Mouse (Mus musculus) adrenal gland (tissue): Measurements from ENCODE around the gene Pth2.
"Not testable (repeated sequence)": the region's sequence is repeated elsewhere in the genome, so short reads cannot be mapped to it uniquely, and the experiment has no call there.

ENCODE experiments used
- intact Hi-C: fragments of 180-260 bp; cut with DNase I; formaldehyde crosslinking; loops from one replicate; pipeline ENCODE4 v1.15.1; 2025

The Pth2 gene

DNA sequence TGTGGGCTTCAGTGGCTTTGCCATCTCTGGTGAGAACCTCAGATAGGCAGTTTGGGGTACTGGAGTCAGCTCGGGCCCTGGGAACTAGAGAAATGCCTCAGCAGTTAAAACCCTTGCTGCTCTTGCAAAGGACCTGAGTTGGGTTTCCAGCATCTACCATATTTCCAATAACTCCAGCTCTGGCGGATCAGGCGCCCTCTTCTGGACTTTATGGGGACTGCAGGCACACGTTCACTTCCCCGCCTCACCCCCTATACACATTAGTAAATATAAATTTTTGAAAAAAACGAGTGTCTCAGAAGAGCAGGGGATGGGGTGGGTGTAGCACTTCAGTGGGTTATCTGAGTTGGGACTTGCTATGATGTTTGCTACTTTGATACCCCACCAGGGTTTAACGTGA is 7.8 kb upstream of the Pth2 start:
- intact Hi-C loops, result no loop called here

DNA sequence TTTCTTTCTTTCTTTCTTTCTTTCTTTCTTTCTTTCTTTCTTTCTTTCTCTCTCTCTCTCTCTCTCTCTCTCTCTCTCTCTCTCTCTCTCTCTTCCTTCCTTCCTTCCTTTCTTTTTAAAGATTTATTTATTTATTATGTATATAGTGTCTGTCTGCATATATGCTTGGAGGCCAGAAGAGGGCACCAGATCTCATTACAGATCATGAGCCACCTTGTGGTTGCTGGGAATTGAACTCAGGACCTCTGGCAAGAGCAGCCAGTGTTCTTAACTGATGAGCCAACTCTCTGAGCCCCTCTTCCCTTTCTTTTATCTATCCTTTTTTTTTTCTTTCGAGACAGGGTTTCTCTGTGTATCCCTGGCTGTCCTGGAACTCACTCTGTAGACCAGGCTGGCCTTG is 7.0 kb upstream of the Pth2 start:
- intact Hi-C loops, result not testable (repeated sequence)

DNA sequence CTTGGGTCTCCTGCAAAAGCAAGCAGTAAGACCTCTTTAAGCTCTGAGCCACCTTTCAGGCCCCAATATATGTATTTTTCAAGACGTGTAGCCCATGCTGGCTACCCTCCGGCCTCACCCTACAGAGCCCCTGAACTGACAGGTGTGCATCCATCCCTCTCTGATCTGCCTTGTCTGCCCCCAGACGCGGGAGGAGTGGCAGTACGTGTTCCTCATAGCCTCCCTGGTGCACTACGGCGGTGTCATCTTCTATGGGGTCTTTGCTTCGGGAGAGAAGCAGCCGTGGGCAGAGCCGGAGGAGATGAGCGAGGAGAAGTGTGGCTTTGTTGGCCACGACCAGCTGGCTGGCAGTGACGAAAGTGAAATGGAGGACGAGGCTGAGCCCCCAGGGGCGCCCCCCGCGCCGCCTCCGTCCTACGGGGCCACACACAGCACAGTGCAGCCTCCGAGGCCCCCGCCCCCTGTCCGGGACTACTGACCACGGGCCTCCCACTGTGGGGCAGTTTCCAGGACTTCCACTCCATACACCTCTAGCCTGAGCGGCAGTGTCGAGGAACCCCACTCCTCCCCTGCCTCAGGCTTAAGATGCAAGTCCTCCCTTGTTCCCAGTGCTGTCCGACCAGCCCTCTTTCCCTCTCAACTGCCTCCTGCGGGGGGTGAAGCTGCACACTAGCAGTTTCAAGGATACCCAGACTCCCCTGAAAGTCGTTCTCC is 6.1 kb upstream of the Pth2 start:
- intact Hi-C loops, result no loop called here

DNA sequence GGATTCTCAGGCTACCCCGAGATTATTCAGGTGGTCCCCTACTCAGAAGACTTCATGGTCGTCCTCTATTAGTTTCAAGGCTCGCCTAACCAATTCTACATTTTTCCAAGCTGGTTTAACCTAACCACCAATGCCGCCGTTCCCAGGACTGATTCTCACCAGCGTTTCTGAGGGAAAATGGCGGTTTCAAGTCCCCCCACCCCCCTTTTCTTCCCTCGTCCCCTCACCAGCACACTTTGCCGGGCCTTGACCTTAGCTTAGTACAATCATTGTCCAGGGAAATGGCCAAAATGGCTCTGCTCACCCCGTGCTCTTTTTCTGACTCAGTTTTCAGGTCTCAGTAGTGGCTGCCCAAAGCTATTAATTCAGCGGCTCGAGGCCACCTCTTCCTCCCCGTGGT is 5.4 kb upstream of the Pth2 start:
- intact Hi-C loops, result no loop called here

DNA sequence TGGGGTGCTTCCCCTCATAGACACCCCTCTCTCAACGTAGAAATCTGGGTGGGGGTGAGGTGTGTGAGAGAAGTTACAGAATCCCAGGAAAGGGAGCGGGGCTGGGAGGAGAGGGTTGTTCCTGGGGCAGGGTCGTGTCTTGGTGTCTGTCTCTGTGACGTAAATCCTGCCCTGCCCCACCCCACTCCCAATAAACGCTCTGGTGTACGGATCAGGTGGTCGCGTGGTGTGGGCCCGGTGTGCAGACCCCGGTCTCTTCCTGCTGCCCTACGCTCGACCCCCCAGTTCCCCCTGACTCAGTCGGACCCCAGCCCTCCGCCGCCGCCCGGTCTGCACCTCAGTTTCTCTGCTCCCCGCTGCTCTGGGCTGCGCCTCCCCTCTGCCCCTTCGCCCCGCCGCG is 4.9 kb upstream of the Pth2 start:
- intact Hi-C loops, result no loop called here

DNA sequence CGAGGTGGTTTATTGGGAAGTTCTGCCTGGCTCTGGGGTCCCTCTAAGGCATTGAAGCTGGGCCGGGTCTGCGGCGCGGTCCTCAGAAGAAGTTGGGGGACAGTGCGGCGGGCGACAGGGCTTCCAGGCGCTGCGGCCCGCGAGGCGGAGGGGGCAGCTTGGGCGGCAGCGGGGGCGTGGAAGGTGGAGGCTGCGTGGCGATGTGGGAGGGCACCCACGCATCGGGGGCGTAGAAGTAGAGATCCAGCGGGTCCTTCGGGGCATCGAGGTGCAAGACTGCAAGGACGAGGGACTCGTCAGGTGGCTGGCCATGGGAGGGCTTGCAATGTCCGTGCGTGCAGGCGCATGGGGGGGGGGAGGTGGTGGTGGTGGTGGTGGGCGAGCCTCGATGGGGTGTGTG is 4.4 kb upstream of the Pth2 start:
- intact Hi-C loops, result no loop called here

DNA sequence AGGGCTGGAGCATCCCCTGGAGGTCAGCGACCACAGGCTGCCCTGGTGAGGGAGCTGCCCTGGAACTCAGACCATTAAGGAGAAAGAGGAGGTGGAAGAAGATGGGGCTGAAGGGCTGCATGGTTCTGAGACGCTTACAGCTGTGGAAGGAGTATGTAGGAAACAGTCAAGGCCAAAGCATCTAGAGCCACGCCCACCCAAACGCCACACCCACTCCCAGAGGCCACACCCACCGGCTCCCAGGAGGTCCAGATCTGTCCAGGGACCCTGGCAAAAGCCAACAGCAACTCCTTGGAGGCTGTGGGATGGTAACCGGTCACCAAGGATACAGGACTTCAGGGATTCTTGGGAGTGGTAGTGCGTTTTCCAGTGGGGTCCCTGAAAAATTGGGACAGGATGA is 2.2 kb upstream of the Pth2 start:
- intact Hi-C loops, result no loop called here

DNA sequence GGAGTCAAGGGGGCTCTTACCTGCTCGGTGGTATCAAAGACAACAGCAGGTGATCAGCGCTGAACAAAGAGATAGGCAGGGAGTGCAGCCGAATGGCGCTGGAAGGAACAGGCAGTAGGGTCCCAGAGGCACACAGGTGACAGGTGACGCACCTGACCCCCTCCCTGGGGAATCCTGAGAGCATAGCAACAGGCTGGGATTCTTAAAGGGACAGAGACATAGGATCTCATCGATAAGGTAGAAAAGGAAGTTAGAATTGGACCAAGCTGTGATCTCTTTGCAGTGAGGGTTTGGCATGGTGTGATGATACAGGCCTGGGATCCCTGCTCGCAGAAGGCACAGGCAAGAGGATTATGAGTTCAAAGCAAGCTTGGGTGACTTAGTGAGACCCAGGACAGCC is 1.3 kb upstream of the Pth2 start, which contains the start of gene Gfy:
Gfy (minus strand) TSS at position 101 of the 400 bp plus-strand sequence.
- intact Hi-C loops, result no loop called here

DNA sequence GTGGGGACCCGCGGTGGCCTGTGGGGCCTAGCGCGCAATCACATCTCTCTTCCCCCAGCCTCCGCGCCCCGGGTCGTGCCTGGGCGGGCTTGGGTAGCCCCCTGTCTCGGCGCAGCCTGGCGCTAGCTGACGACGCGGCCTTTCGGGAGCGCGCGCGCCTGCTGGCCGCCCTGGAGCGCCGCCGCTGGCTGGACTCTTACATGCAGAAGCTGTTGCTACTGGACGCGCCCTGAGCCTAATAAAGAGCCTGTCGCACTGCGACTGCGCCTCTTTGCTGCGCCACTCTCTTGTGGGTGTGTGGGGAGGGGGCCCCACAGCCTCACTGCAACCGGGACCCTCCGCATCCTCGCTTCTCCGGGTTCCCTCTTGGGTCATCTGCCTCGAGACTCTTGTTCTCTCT is 745 bp downstream of the Pth2 start:
- intact Hi-C loops, result no loop called here

DNA sequence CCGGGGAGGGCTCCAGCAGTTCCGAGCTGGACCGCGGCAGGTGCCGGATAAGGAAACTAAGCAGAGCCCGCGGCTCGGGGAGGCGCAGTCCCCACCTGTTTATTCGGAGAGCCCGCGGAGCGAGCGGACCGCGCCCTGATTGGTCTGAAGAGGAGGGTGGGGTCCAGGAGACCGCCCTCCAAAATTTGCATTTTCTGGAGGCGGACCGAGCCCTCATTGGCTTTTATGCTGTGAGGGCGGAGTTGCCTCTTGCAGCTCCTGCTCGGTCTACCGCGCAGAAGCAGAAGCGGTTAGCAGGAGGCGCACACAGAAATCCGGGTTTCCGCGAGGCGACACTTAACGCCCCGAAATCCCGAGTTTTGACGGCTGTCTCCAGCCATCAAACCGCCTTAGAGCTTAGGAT is 1.4 kb downstream of the Pth2 start:
- intact Hi-C loops, result no loop called here

DNA sequence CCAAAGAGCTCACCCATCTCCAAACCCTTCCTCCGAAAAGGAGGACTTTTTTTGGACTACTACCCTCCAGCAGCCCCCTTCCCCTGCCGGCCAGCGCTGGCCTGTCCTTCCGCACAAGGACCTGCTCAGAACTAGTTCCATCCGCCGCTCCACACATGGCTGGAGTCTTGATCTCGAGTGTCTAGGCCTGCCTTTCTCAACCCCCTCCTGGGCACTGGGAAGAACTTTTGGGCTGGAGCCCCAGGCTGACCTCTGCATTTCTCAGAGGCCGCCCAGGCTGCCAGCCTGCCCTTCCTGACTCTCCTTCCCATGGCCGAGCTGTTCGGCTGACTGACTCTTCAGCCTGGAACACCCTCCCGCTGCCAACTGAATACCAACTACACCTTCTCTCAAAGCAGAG is 1.8 kb downstream of the Pth2 start:
- intact Hi-C loops, result no loop called here

DNA sequence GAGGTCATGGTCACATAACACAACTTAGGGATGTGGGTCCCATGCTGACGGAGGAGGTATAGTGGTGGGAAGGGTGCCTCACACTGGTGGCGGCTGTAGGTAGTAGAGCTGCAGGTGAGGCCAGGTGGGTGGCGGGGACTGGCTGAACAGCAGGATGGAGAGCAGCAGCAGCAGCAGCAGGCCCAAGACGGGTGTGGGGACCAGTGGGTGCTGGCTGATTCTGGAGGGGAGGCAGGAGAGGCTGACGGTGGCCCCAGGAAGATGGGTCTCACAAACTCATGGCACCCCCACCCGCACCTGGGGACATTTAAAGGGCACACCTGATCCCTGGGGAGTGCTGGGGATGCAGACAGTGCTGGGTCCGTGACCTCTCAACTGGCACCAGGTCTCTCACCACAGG is 2.9 kb downstream of the Pth2 start:
- intact Hi-C loops, result no loop called here

DNA sequence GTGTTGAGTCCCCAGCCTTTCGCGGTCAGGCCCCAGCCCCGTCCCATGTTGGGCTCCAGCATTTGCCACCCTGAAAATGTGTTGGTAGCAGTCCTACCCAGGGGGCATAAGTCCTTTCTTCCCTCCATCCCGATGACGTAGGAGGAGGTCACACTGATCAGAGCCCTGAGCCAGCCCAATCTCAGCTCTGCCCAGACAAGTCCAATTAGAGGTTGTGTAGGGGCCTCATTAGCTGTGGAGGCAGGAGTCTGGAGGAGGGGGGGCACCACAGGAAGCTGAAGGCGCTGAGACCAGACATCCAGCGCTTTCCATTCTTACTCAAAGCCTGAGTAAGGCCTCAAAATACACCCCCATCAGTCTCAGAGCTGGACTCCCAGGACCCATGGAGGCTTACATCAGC is 5.1 kb downstream of the Pth2 start:
- intact Hi-C loops, result no loop called here

DNA sequence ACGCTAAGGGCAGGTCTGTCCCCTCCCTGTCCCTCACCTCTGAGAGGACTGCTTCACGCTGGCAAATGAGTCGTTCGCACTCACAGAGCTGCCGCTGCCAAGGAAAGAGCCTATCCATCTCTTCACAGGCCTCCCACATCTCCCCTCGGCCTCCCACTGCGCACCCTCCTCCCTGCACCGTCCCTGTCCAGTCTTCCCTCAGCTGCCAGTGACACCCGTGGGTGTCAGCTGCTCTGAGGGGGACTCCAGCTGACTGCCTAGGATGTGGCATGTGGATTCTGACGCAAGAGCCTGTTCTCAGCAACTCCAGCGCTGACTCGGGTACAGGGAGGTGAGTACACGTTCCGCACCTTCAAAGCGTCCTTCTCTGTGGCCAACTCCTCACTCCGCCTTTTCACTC is 8.8 kb downstream of the Pth2 start:
- intact Hi-C loops, result no loop called here

DNA sequence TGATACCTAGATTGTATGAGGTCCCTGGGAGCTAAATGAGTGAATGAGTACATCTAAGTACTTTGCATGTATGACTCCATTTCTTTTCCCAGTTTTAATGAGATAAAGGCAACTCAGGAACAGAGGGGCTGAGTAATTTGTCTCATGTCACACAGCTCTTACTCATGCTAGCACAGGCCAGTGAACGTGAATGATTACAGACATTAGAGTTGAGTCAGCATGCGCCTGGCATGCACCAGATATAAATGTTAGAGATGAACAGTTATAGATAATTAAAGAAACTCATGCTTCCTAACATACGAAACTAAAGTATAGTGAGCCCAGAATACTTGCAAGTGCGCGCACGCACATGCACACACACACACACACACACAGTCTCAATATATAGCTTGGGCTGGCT is 9.4 kb downstream of the Pth2 start:
- intact Hi-C loops, result no loop called here

DNA sequence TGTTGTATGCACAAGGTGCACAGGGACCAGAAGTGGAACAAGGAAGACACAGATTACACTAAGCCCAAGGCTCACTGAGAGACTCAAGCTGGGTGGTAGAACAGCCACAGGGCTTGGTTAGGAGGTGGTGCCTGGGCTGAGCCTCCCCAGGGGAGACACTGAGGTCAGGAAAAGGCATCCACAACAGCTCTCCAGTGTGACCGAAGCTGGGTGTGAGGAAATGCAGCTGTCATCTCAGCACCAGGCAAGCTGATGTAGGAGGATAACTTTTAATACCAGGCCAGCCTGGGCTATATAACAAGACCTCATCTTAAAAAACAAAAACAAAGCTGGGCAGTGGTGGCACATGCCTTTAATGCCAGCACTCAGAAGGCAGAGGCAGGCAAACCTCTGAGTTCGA is 10.4 kb downstream of the Pth2 start:
- intact Hi-C loops, result no loop called here

DNA sequence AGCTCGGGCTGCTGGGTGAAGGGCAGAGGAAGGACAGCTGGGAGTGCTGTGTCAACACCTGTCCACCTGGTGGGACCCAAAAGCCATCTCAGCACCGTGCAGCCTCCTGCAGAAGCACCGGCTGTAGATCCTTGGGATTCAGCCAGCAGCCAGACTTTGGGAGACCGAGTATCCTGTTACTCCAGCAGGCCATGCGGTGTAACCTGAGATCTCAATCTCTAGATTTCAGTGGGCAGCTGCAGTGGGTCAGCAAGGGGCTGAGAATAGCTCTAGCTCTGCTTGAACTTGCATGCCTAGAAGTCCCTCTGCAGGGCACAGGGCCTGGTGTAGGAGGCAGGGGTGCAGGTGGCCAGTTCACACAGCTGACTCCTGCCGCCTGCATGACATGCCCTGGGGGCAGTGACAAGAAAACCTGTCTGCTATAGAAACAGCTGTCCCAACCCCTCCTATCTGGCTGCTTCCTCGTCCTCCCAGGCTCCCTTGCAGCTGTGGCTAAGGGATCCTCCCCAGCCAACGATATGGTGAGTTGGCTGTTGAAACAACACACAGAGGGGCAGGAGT is 11.1 kb downstream of the Pth2 start:
- intact Hi-C loops, result no loop called here

DNA sequence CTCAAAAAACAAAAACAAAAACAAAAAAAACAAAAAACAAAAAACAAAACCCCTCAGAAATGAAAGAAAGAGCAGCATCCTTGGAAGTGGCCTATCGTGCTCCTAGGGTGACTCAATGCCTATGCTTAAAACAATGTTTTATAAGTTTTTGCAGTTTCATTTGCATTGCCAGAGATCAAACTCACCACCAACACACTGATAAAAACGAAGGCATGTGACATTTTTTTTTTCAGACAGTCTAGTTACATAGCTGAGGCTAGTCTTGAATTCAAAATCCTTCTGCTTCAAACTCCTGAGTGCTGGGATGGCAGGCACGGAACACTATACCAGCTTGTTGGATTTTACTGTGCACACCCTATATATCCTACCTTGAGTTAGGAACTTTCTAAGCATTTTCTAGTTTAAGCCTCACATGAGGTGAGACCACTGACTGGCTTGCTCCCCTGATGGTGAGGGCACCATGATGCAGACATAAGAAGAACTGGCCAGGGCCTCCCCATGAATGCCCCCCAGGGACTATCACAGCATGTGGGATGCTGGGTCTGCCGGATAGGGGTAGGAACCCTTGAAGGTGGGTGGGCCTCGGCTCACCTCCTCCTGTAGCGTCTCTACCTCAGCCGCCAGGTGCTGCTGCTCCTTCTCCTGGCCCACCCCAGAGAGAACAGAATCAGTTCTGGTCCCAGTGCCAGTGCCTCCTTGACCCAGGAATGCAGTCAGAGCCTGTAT is 12.0 kb downstream of the Pth2 start:
- intact Hi-C loops, result no loop called here

DNA sequence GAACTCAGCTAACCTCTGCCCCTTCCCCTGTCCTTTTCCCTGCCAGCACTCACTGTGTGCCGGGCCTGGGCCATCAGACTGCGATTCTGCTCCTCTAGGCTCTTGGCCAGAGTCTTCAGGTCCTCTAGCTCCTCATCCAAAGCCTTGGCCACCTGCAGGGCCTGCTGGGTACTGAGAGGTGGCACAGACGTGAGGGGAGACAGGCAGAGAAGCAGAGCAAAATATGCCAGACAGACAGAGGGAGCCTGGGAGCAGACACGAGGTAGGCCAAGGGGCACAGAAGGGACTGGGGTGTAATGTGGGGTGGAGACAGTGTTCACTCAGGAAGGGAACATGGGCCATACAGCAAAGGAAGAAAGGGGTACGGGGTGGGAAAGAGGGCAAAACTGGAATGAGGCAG is 12.6 kb downstream of the Pth2 start:
- intact Hi-C loops, result no loop called here

DNA sequence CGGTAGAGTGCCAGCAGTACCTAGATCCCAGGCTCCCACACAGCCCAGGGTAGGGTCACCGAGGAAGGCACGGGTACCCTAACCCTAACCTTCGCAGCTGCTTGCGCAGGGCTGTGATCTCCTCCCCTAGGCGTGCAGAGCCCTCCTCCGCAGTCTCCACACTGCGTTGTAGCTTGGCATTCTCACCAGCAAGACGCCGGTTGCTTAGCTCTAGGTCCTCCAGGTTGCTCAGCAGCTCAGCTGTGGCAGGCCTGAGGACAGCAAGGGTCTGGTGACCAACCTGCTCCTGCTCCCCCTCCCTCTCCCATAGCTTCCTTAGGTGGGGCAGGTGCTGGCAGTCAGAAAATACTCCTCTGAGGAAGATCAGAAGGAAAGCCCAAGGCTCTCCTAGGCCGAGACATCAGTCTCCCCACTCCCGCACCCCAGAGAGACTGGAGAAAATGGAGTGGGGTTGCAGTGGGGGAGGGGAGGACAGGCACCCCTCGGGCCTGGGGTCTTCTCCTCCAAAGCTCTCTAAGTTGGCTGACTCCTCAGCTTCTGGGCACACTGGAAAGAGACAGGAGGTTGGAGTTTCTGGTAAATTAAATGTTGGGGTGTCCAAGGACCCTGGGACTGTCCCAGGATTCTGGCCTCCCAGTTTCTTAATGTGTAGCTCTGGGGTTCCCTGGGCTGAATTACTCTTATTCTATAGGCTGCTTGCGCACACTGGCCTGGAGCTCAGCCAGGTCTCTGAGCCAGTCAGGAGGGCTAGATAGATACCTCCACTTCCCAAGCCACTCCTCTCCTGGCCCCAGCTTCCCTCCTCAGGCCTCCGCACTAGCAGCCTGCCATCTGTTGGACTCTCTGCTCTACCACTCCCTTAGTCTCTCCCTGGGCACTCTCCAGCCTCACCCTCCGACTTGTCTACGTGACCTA is 13.3 kb downstream of the Pth2 start:
- intact Hi-C loops, result no loop called here

DNA sequence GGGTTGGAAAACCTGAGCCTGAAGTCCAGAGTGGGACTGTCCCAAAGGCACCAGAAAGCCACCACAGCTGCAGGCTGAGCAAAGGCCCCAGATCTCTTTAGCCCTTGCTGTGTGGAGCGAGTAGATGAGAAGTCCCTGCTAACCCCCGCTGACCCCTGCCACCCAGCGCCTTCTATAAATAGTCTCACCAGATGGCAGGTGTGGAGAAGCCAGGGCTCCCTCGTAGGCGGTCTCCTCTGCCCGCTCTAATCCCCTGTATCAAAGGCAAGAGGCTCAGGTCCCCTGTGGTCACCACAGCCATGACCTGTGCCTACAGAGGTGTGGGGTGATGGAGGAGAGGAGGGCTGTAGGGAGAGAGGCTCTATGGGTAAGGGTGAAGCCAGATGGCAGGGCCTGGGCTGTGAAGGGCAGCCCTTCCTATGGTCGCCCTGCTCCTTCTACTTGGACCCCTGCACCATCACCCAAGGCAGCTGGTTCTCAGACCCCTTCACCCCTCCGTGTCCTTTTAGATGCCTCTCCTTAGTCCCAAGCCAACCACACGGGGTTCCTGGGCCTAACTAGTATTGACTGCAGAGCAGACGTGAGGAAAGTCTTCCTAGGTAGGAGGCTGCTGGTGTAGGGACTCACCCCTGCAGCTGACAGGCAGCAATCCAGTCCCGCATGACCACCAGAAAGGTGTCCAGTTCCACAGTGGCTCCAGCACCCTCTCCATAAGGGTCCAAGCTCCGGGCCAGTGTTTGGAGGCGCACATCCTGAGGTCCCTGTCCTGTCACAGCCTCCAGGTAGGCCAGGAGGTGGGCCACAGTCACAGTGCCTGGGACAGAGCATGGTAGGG is 14.8 kb downstream of the Pth2 start:
- intact Hi-C loops, result no loop called here
